Mouse (Mus musculus): ENCODE results near the gene Ptges2.

DNA sequence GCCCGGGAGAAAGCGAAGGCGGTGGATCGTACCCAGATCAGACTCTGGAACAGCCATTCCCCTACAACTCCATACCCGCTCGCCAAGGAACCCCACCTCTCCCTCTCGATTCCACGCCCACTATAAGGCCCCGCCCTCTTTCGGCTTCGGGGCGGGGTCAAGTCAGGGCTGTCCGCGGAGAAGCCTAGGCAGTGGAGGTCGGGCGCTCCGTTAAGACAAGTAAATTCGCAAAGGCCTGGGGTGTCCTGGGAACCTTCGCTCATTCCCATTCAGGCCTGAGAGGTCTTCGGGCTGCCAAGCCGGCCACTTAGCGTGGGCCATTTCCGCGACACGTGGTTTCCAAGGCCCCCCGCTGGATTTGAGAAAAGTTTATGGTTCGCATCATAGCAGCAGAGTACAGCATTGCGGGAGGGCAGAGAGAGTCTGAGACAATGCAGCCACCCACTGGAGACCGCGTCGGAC lies at the start of gene Ptges2:
- TF ChIP-seq ETS1 (IDR thresholded peaks at IDR 0.05; ENCODE audit: low read depth, low read length) (no peak; the same call in 1 of the 2 replicates), CTCF (IDR thresholded peaks at IDR 0.05 in 2 of 3, conservative IDR thresholded peaks at IDR 0.05 in 1 of 3; ENCODE audit: control insufficient read depth in 1 of 3, insufficient read depth in 1 of 3, low read depth in 2 of 3, low read length in 3 of 3, poor library complexity in 1 of 3, severe bottlenecking in 1 of 3) (no peak), E2F4 (IDR thresholded peaks at IDR 0.05; ENCODE audit: borderline replicate concordance, low read depth, low read length) (no peak), EP300 (IDR thresholded peaks at IDR 0.05; ENCODE audit: low read depth in 1 of 2, low read length in 2 of 2) (no peak), RAD21 (IDR thresholded peaks at IDR 0.05; ENCODE audit: low read depth, low read length) (no peak), RCOR1 (IDR thresholded peaks at IDR 0.05; ENCODE audit: low read depth, low read length) (no peak), POLR2A (IDR thresholded peaks at IDR 0.05; ENCODE audit: control insufficient read depth in 1 of 2, insufficient read depth in 1 of 2, low read depth in 1 of 2, low read length in 2 of 2, poor library complexity in 1 of 2) (peak; percentile 51 to 65; a peak in 2 of 4 replicates), MAX (IDR thresholded peaks at IDR 0.05; ENCODE audit: low read length) (peak; percentile 98), ELF1 (IDR thresholded peaks at IDR 0.05; ENCODE audit: low read depth, low read length) (peak; percentile 96), ZC3H11A (IDR thresholded peaks at IDR 0.05; ENCODE audit: low read depth, low read length) (no peak), MAFK (IDR thresholded peaks at IDR 0.05; ENCODE audit: borderline replicate concordance, low read depth, low read length) (no peak), MEF2A (IDR thresholded peaks at IDR 0.05; ENCODE audit: extremely low read depth, insufficient replicate concordance, low read depth, low read length, poor library complexity, severe bottlenecking) (no peak)

All from MEL (cell line).